Mouse (Mus musculus) c-Kit-negative CD71-positive TER-119-positive erythroid progenitor cells, embryonic 14.5 days (primary cell): Measurements from ENCODE around the gene Hoxd10.

Experiments used
- DNase-seq: peaks from one replicate; pipeline ENCODE4 v3.0.0-alpha.2; 2013; ENCODE audit warnings: low read depth, low spot score

Gene Hoxd10

GRCm38 (mm10) chr2:74695813-74696430 is 4.2 kb downstream of the Hoxd10 start:
- no peak for DNase-seq

- no peak for DNase-seq
These were observed 5.0 kb downstream of the Hoxd10 start for GRCm38 (mm10) chr2:74696442-74697335.

- no peak for DNase-seq
These were observed 5.9 kb downstream of the Hoxd10 start, which contains the start of gene Hoxd9 for GRCm38 (mm10) chr2:74697567-74698121. Gene Hoxd9 (plus strand): TSS chr2:74697727.

GRCm38 (mm10) chr2:74698201-74699052 is 6.7 kb downstream of the Hoxd10 start:
- DNase-seq, result no peak

- no peak for DNase-seq
These were observed 7.3 kb downstream of the Hoxd10 start for GRCm38 (mm10) chr2:74699053-74699430.

- DNase-seq, result no peak
These were observed 8.2 kb downstream of the Hoxd10 start for GRCm38 (mm10) chr2:74699664-74700545.

GRCm38 (mm10) chr2:74700546-74701112 is 8.9 kb downstream of the Hoxd10 start:
- DNase-seq, result no peak

- DNase-seq, result peak; percentile 17
These were observed 10.5 kb downstream of the Hoxd10 start for GRCm38 (mm10) chr2:74701949-74702819.

GRCm38 (mm10) chr2:74702820-74703219 is 11.1 kb downstream of the Hoxd10 start:
- DNase-seq, result no peak

- DNase-seq, result no peak
These were observed 11.6 kb downstream of the Hoxd10 start for GRCm38 (mm10) chr2:74703317-74703716.

- DNase-seq, result no peak
These were observed 12.1 kb downstream of the Hoxd10 start for GRCm38 (mm10) chr2:74703720-74704392.

GRCm38 (mm10) chr2:74704393-74704998 is 12.8 kb downstream of the Hoxd10 start, which contains the start of gene Hoxd8:
Gene Hoxd8 (plus strand): TSS chr2:74704615.
- no peak for DNase-seq

- DNase-seq, result no peak
These were observed 13.3 kb downstream of the Hoxd10 start for GRCm38 (mm10) chr2:74704999-74705466.

- DNase-seq, result no peak
These were observed 13.9 kb downstream of the Hoxd10 start for GRCm38 (mm10) chr2:74705467-74706089.

GRCm38 (mm10) chr2:74706393-74706960 is 14.8 kb downstream of the Hoxd10 start:
- DNase-seq, result no peak

- no peak for DNase-seq
These were observed 15.9 kb downstream of the Hoxd10 start for GRCm38 (mm10) chr2:74707599-74707998.

- no peak for DNase-seq
These were observed 17.0 kb downstream of the Hoxd10 start for GRCm38 (mm10) chr2:74708676-74709075.
